Mouse (Mus musculus) cerebellum, postnatal 4 days (tissue): ENCODE results near the gene Uqcrfs1.

Source experiments
- DNase-seq, 2 experiments: peaks; one replicate each; pipeline ENCODE4 v3.0.0; 2022; ENCODE audit warnings: low spot score in 2 of 2, mixed read lengths in 1 of 2

Gene Uqcrfs1

DNA sequence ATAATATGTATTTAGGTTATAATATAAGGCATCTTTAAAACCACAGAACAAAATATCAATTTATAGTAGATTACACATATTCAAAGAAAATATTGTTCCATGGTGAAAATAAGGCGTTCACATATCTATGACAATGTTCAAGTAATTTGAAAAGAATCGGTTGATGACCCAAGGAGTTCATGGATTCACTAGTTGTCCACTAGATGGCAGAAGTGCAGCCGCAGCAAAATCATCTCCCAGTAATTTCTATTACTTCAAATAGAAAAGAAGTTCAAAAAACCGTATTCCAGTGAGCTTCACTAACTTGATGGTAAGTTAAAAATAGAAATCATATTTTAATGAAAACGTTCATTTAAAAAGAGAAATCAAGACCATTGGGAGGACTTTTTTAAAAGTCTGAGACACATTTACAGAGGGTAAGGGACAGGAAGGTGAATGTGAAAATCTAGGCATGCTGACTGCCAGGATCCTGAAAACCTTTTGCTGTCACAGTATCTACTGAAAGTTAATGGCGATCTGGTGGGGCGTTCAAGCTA lies 43.2 kb downstream of the Uqcrfs1 start:
- DNase-seq, result no peak
